Mouse (Mus musculus): ENCODE data around the gene Cracr2a.

The Cracr2a gene

GRCm38 (mm10) chr6:127565951-127566732 is 5.0 kb downstream of the Cracr2a start:
- no peak for DNase-seq (ENCODE audit: low read depth)

- DNase-seq (ENCODE audit: low read depth) = no peak
Observed at GRCm38 (mm10) chr6:127571849-127572550, 10.9 kb downstream of the Cracr2a start.

GRCm38 (mm10) chr6:127573779-127574463 is 12.8 kb downstream of the Cracr2a start:
- no peak for DNase-seq (ENCODE audit: low read depth)

- no peak for DNase-seq (ENCODE audit: low read depth)
Observed at GRCm38 (mm10) chr6:127575194-127575593, 14.1 kb downstream of the Cracr2a start.

- no peak for DNase-seq (ENCODE audit: low read depth)
Observed at GRCm38 (mm10) chr6:127577688-127578087, 16.6 kb downstream of the Cracr2a start.

GRCm38 (mm10) chr6:127578316-127578715 is 17.2 kb downstream of the Cracr2a start:
- DNase-seq (ENCODE audit: low read depth) = no peak

- DNase-seq (ENCODE audit: low read depth) = no peak
Observed at GRCm38 (mm10) chr6:127578810-127579209, 17.7 kb downstream of the Cracr2a start.

- DNase-seq (ENCODE audit: low read depth) = no peak
Observed at GRCm38 (mm10) chr6:127581915-127582314, 20.8 kb downstream of the Cracr2a start.

GRCm38 (mm10) chr6:127582391-127583176 is 21.4 kb downstream of the Cracr2a start:
- peak; percentile 76 for DNase-seq (ENCODE audit: low read depth)

- DNase-seq (ENCODE audit: low read depth) = no peak
Observed at GRCm38 (mm10) chr6:127591467-127591866, 30.3 kb downstream of the Cracr2a start.

GRCm38 (mm10) chr6:127593487-127593886 is 32.3 kb downstream of the Cracr2a start:
- no peak for DNase-seq (ENCODE audit: low read depth)

GRCm38 (mm10) chr6:127599280-127599679 is 38.1 kb downstream of the Cracr2a start:
- no peak for DNase-seq (ENCODE audit: low read depth)

- DNase-seq (ENCODE audit: low read depth) = no peak
Observed at GRCm38 (mm10) chr6:127605067-127606025, 44.2 kb downstream of the Cracr2a start.

GRCm38 (mm10) chr6:127609673-127610072 is 48.5 kb downstream of the Cracr2a start:
- DNase-seq (ENCODE audit: low read depth) = no peak

- no peak for DNase-seq (ENCODE audit: low read depth)
Observed at GRCm38 (mm10) chr6:127611216-127611615, 50.1 kb downstream of the Cracr2a start.

- DNase-seq (ENCODE audit: low read depth) = no peak
Observed at GRCm38 (mm10) chr6:127614083-127614984, 53.2 kb downstream of the Cracr2a start.

GRCm38 (mm10) chr6:127616623-127617022 is 55.5 kb downstream of the Cracr2a start:
- DNase-seq (ENCODE audit: low read depth) = no peak

- DNase-seq (ENCODE audit: low read depth) = peak; percentile 11
Observed at GRCm38 (mm10) chr6:127617258-127618025, 56.3 kb downstream of the Cracr2a start.

- DNase-seq (ENCODE audit: low read depth) = no peak
Observed at GRCm38 (mm10) chr6:127618686-127619085, 57.5 kb downstream of the Cracr2a start.

Measured in c-Kit-positive CD71-positive TER-119-negative erythroid progenitor cells, embryonic 14.5 days (primary cell).